Mouse (Mus musculus) granulocyte monocyte progenitor cell, adult 5-6 weeks (primary cell): ENCODE data around the gene Kcnc3. TPM values are rescaled to one million over a fixed set of nuclear protein-coding genes. Genes with fewer than 3 reads are reported as not detected.

Experiments used
- ATAC-seq: replicated peaks from 2 replicates; pipeline ENCODE4 v1.8.0; 2016; ENCODE audit warnings: mild to moderate bottlenecking, moderate TSS enrichment, inconsistent platforms; ENCODE audit not compliant: poor library complexity, severe bottlenecking
- total RNA-seq, 2 experiments: library from RNA; stranded (forward) in 1 of 2; stranded (reverse) in 1 of 2; fragments of 200-712, 200-1000 nt in 1 of 2; fragments of >200 nt in 1 of 2; fragmentation: Nextera tagmentation in 1 of 2; gene quantifications; 2 replicates each; pipeline ENCODE4 v1.2.3; 2014 to 2017

Gene Kcnc3
- total RNA-seq, 2 experiments from 2014 or later: 0.05 to 0.92 TPM

DNA sequence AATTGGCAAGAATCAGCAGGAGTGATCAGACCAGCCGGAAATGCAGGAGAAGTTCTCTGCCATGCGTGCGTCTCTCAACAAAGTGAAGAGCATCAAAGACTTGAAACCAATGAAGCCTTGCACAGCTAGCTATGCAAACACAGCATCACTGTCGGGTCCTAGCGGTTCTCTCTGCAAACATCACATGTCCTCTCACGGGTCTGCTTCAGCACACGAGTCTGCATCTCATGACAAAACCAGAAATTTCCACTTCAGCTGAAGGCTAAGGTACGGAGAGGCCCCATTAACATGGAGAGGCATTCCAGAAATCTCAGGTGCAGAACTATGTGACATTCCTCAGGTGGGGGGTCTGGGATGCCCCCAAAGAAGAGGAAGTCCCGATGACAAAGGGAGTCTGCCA is 21.7 kb upstream of the Kcnc3 start:
- ATAC-seq: no peak

DNA sequence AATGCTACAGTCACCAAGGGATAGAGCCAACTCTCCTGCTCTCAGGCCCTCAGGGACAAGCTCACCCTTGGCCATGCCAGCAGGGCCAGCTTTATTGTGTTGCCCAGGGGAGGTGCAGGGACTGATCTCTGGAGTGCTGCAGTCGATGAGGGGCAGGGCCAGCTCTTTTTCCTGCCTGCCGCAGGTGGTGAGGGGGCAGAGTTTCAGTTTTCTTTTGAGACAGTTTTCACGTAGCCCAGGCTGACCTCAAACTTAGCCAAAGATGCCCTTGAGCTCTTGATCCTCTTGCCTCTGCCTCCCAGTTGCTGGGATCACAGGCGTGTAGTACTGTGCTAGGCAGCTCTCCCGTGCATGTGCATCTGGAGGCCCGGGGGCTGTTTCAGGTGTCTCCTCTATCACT is 19.5 kb upstream of the Kcnc3 start:
- ATAC-seq: no peak

DNA sequence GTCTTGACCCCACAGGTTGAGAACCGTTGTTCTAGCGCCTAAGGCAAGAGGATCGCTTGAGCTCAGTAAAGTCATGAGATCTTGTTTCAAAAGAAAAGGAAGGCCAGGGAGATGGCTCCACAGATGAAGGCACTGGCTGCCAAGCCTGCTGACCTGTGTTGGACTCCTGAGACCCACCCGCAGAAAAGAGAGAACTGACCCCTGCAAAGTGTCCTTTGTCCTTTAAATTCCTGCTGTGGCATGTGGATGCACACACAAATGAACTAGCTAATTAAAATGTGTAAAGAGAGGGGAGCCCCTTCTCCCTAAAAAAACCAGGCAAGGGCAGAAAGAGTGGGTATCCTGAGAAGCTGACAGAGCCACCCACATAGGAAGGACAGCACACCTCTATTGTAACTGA is 18.7 kb upstream of the Kcnc3 start:
- no peak for ATAC-seq

DNA sequence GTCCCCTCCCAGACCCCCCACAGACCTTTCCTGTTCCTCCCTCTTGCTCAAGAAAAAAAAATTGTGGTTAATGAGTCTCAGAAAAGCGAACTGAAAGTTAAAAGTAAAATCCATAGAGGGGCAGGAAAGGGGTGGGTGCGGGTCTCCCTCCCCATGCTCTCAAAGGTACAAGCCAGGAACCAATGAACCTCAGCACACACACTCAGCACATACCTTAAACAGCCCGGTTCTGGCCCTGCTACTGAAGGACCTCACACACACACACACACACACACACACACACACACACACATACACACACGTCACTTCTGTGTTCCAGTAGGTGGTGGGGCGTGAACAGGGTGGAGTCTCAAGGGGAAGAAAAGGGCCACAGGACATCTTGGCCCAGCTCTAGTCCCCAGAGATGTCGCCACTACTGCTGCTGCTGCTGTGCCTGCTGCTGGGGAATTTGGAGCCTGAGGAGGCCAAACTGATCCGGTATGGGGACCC is 18.2 kb upstream of the Kcnc3 start, which contains the start of gene Napsa:
TSS of gene Napsa (plus strand) at position 168 of the 489 bp plus-strand sequence.
- ATAC-seq: peak; percentile 83

DNA sequence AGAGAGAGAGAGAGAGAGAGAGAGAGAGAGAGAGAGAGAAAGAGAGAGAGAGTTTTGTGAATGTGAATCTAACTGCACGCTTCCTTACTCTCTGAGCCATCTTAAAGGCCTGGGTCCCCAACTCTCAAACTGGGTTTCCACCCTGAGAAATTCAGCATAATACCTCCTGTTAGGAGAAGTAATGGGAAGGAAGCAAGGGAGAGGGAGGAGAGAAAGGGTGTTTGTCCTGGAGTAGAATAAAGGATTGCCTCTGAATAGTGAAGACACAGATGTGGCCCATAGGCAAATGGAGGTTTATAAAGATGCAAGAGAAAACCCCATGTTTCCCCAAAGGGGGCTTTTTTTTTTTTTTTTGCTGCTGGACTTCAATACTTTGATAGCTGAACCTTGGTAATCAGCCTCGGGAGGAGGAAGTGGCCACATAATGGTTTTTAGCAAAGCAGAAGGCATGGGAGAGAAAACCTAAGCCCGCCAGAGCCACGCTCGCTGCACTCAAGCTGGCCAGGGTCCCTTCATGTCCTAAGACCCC is 17.4 kb upstream of the Kcnc3 start:
- no peak for ATAC-seq

- ATAC-seq: no peak
Observed at GRCm38 (mm10) chr7:44576333-44576844, 14.1 kb upstream of the Kcnc3 start.

DNA sequence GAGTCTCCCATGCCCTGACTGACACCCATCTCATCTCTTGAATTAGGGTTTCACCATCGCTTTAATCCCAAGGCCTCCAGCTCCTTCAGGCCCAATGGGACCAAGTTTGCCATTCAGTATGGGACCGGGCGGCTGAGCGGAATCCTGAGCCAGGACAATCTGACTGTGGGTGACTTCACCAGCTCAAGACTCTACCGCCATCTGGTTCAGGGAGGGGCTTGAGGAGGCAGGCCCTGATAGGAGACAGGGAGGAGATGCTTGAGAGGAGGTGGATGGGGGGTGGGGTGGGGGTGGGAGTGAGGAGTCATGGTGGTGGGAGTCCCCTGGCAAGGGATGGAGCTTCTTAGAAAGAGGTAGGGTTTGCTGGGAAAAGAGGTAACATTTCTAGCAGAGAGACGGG is 8.8 kb upstream of the Kcnc3 start:
- no peak for ATAC-seq

DNA sequence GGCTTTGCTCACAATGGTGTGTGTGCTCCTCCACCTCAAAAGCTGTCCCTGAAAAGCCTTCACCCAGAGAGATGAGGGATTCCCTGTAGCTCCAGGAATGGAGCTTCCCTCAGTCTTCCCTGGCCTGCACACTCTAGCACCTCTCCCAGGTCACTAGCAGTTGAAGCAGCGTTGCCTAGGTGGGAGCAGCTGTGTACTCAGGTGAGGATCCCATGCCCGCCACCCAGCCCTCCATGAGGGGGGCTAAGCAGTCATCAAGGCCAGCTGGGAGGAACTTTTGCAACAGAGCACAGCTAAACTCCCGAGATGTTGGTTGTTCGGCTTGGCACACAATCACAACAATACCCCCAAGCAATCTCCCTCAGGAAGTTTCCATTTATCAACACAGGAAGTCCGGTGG is 7.8 kb upstream of the Kcnc3 start:
- no peak for ATAC-seq

GRCm38 (mm10) chr7:44583146-44583545 is 7.3 kb upstream of the Kcnc3 start:
- no peak for ATAC-seq

DNA sequence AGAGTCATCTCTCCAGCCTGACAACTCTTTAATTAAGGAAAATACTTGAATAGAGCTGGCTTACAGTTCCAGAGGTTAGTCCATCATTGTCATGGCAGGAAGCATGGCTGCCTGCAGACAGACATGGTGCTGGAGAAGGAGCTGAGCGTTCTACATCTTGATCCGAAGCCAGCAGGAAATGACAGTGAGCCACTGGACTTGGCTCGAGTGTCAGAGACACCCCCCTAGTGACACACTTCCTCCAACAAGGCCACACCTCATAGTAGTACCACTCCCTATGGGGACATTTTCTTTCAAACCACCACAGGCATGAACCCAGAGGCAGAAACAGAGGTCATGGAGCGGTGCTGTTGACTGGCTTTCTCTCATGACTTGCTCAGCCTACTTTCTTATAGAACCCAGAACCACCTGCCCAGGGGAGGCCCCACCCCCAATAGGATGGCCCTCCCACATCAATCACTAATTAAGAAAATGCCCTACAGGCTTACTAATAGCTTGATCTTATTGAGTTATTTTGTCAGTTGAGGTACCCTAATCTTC is 6.1 kb upstream of the Kcnc3 start:
- no peak for ATAC-seq

GRCm38 (mm10) chr7:44584921-44585320 is 5.5 kb upstream of the Kcnc3 start:
- no peak for ATAC-seq

DNA sequence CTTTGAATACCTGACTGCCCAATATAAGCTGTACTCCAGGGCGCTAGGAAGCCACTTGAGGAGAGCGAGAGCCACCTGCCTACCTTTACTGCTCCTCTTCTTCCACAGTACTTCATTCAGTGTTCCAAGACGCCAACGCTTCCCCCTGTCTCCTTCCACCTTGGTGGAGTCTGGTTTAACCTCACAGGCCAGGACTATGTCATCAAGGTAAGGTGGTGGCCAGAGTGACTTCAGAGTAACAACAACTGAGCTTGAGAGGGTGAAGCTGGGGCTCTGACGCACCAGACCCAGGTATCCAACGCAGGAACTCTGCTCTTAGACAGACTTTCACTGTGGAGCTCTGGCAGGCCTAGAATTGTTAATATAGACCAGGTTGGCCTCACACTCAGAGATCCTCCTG is 4.9 kb upstream of the Kcnc3 start:
- ATAC-seq: no peak

DNA sequence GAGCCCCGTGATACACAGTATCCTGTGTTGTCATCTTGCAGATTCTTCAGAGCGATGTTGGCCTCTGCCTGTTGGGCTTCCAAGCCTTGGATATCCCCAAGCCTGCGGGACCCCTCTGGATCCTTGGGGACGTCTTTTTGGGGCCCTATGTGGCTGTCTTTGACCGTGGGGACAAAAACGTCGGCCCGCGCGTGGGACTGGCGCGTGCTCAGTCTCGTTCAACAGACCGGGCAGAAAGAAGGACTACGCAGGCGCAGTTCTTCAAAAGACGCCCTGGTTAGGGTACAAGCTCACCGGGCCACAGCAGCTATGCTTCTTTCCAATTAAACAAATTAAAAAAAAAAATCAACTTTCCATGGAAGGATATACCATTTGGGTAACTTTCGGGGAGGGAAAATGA is 3.9 kb upstream of the Kcnc3 start:
- no peak for ATAC-seq

DNA sequence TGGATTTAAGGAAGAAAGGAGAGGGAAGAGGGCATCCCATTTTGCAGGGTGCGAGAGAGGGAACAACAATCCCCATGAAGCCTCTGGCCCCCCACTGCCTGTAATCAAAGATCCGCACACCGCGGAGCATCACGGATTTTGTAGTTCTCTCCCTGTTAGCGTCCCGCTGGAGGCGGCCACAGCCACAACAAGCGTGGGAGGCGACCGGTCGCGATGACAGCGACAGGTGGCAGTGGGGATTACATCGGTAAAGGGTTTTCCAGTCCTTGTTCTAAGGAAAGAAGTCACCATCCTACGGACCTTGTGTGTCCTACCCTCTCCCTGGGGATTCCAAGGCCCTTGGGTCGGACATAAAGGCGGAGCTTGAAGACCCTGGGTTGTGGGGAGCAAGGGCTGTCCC is 3.5 kb upstream of the Kcnc3 start:
- no peak for ATAC-seq

DNA sequence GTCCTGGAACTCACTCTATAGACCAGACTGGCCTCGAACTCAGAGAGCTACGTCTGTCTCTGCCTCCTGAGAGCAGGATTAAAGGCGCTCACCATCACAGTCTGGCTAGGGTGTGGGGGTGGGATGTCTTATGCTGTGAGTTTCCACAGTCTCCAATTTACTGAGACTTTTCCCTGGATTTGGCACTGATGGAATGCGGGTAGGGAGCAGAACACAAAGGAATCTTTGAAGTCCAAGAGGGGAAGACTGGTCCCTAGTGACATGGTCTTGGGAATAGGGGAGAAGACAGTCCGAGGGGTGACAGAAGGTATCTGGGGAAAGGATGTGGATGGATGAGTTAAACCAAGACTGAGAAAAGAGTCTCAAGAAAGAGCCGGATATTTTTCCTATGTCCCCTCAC is 2.8 kb upstream of the Kcnc3 start:
- ATAC-seq: no peak

- ATAC-seq: no peak
Observed at GRCm38 (mm10) chr7:44588338-44588737, 2.1 kb upstream of the Kcnc3 start.

- peak; percentile 54 for ATAC-seq
Observed at GRCm38 (mm10) chr7:44589149-44589548, 1.3 kb upstream of the Kcnc3 start.

GRCm38 (mm10) chr7:44589946-44590345 is 518 bp upstream of the Kcnc3 start:
- no peak for ATAC-seq

DNA sequence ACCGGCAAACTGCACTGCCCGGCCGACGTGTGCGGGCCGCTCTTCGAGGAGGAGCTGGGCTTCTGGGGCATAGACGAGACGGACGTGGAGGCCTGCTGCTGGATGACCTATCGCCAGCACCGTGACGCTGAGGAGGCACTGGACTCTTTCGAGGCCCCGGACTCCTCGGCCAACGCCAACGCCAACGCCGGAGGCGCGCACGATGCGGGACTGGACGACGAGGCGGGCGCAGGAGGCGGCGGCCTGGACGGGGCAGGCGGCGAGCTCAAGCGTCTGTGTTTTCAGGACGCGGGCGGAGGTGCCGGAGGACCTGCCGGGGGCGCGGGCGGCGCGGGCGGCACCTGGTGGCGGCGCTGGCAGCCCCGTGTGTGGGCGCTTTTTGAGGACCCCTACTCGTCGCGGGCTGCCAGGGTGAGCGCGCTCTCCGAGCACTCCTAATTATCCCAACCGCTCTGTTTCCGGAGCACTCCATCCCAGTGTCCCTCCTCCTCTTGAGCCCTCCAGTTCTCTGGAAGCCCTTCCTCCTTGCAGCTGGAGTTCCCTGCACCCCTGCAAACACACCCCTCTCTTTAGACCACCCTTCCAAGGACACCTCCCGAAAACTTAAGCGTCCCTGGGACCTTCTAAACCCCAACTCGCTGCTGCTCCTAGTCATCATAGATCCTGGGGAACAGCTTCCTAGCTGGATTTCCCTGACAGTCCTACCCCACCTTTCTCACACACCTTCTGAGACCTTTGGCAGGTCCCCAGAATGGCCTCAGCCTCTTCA is 1.1 kb downstream of the Kcnc3 start:
- ATAC-seq: no peak

DNA sequence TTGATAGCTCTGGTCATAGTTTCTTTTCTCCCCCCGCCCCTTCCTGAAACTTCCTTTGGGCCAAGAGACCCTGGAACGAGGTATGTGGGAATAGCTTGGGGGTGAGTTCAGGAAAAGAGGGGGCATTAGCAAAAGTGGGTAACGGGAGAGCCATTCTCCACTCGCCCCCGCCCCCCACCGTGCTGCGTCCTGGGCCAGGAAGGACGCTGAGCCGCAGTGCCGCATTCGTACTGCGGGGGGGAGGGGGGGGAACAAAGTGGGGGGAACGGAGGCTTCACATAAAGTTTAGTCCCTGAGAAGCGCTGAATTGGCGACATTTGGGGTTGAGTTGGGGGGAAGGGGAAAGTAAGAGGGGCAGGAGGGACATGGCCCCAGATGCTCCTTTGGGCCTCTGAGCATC is 2.6 kb downstream of the Kcnc3 start:
- ATAC-seq: no peak

DNA sequence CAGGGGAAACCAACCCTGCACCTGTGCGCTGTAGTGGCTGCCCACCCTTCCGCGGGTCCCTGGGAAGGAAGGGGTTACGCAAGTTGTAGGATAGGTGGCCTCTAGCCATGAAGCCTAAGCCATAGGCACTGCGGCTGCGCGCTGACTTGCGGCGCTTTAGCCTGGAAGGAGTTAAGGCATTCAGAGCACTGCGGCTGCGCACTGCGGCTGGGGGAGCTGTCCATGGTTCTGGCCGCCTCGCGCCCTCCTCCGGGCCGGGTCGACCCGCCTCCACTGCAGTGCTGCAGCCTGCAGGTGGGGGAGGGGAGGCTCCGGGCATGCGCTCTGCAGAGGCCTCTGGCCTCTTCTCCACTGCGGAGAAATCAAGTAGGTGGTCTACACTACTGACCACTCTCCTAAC is 3.3 kb downstream of the Kcnc3 start:
- peak; percentile 55 for ATAC-seq

- no peak for ATAC-seq
Observed at GRCm38 (mm10) chr7:44594291-44594690, 3.8 kb downstream of the Kcnc3 start.
